Mouse (Mus musculus) brain, embryonic 14.5 days (tissue): ENCODE results near the gene Grip1.

Experiments
- CTCF ChIP-seq: fragments of 200-500 bp; IDR thresholded peaks from 2 replicates; pipeline ENCODE4 v1.5.1; 2012; ENCODE audit warnings: inconsistent platforms, mild to moderate bottlenecking, moderate library complexity, borderline replicate concordance; ENCODE audit not compliant: insufficient read depth, insufficient read length; ENCODE audit errors: extremely low read depth
- POLR2A ChIP-seq: fragments of 200-500 bp; IDR thresholded peaks from 2 replicates; pipeline ENCODE4 v1.6.1; 2012; ENCODE audit warnings: mild to moderate bottlenecking, inconsistent platforms, borderline replicate concordance; ENCODE audit not compliant: poor library complexity, insufficient read depth, insufficient read length, severe bottlenecking; ENCODE audit errors: extremely low read depth

DNA sequence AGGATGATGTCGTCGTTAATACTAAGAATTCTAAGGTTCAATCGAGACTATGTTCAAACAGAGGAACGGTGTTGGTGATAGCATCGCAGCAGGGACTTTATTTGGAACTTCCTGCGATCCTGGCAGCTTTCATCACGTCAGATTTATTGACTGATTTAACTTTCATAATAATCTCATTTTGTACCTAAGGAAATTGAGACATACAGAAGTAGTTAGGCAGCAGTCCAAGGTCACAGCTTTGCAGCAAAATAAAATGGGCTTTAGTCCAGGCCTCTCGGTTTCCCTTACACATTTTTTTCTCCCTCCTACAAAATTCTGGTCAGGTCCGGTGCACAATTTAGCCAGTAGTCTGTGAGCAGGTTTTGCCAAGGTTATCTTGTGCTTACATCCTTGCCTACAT, 178.3 kb downstream of the Grip1 start:
- TF ChIP-seq CTCF (no peak), POLR2A (no peak)
